In the genomic region with DNA sequence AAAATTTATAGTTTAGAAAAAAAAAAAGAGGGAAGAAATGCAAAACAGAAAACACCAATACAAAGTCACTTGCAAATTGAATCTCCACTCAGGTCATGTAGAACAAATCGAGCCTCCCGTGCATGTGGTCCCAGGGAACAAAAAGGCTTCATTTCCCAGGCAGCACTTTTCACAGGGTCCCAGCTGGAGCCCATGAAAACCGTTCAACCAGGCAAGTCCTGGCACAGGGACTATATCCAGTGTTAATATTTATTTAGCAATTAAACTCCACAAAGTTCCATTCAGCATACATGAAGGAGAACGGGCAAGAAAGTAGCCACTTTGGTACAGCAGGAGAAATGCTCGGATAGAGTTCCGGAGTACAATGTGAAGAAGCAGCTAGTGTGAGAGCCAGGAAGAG, we compare ENCODE assay signal across 20 mouse cellular contexts.
DNase-seq lines count a peak whose midpoint lies in the region; ATAC-seq and TF ChIP-seq lines count a peak whose summit lies in the region.
"Had no signal": no experiment of that assay in that cellular context is flagged by ENCODE, and none has a peak within 500 bp of the region (broad histone marks: within the 10 kb centered on the region; RNA-seq: fewer than 3 reads in every experiment).

No protein-coding gene starts in this region.

- no peak overlapping the region for H3K4me3 ChIP-seq in forebrain, postnatal 0 days (ENCODE audit: low read depth, low read length)
- no peak overlapping the region for H3K4me3 ChIP-seq in forebrain, embryonic 10.5 days
- no peak overlapping the region for H3K4me3 ChIP-seq in neural tube, embryonic 12.5 days
- H3K4me3 ChIP-seq in midbrain, embryonic 14.5 days (replicated peaks; ENCODE audit: low read depth, low read length), result no peak overlapping the region
- no peak overlapping the region for H3K4me3 ChIP-seq in layer of hippocampus, adult 2 months
- H3K4me3 ChIP-seq: embryonic facial prominence, embryonic 12.5 days; heart, embryonic 10.5 days; midbrain, embryonic 13.5 days; myocyte had no signal

- H3K27ac ChIP-seq in forebrain, postnatal 0 days (ENCODE audit: low read depth, low read length), result no peak overlapping the region
- no peak overlapping the region for H3K27ac ChIP-seq in forebrain, embryonic 10.5 days
- no peak overlapping the region for H3K27ac ChIP-seq in neural tube, embryonic 12.5 days
- H3K27ac ChIP-seq in midbrain, embryonic 14.5 days (replicated peaks; ENCODE audit: low read depth, low read length), result no peak overlapping the region
- H3K27ac ChIP-seq in layer of hippocampus, adult 2 months, result no peak overlapping the region
- H3K27ac ChIP-seq: embryonic facial prominence, embryonic 12.5 days; heart, embryonic 10.5 days; midbrain, embryonic 13.5 days had no signal

- H3K9ac ChIP-seq in forebrain, postnatal 0 days, result no peak overlapping the region
- no peak overlapping the region for H3K9ac ChIP-seq in neural tube, embryonic 12.5 days
- H3K9ac ChIP-seq in midbrain, embryonic 14.5 days (replicated peaks; ENCODE audit: low read length), result no peak overlapping the region
- H3K9ac ChIP-seq: embryonic facial prominence, embryonic 12.5 days; liver, postnatal 0 days; midbrain, embryonic 13.5 days had no signal

- no peaks in the 10 kb centered on the region for H3K36me3 ChIP-seq in forebrain, postnatal 0 days (ENCODE audit: insufficient read depth)
- no peaks in the 10 kb centered on the region for H3K36me3 ChIP-seq in forebrain, embryonic 10.5 days (replicated peaks)
- no peaks in the 10 kb centered on the region for H3K36me3 ChIP-seq in neural tube, embryonic 12.5 days
- no peaks in the 10 kb centered on the region for H3K36me3 ChIP-seq in midbrain, embryonic 14.5 days (ENCODE audit: control insufficient read depth, insufficient read depth, low read length)
- H3K36me3 ChIP-seq: embryonic facial prominence, embryonic 12.5 days; heart, embryonic 10.5 days; midbrain, embryonic 13.5 days had no signal

- no peak for TF ChIP-seq CTCF in forebrain, postnatal 0 days (IDR thresholded peaks at IDR 0.05; ENCODE audit: low read depth)
- TF ChIP-seq CTCF in layer of hippocampus, adult 2 months (conservative IDR thresholded peaks at IDR 0.05), result no peak

- DNase-seq in forebrain, postnatal 0 days, result peak; percentile 6
- no peak for DNase-seq in forebrain, embryonic 10.5 days (ENCODE audit: extremely low spot score, low spot score)
- no peak for DNase-seq in neural tube, embryonic 10.5 days (ENCODE audit: extremely low spot score, low spot score)
- peak; percentile 73 for DNase-seq in kidney, postnatal 14 days
- DNase-seq in midbrain, embryonic 14.5 days, result no peak
- DNase-seq in layer of hippocampus, adult 2 months (ENCODE audit: low spot score in 2 of 2), result no peak
- DNase-seq: adrenal gland, postnatal 10 days; cerebellum, adult 18-20 months; gastrocnemius, postnatal 36 days; heart, postnatal 14 days; liver; liver, postnatal 0 days; retina, postnatal 1 day; thymus, postnatal 25 days had no signal

- no peak for ATAC-seq in forebrain, postnatal 0 days
- 0 out of 2 replicates have a peak, but pooled peaks have one; percentile 25 for ATAC-seq in neural tube, embryonic 12.5 days (ENCODE audit: low FRiP score, low read depth)
- ATAC-seq in midbrain, embryonic 14.5 days (ENCODE audit: low FRiP score, low TSS enrichment), result no peak
- ATAC-seq: liver, postnatal 0 days; midbrain, embryonic 13.5 days had no signal

- no peaks in the 10 kb centered on the region for H3K9me3 ChIP-seq in forebrain, postnatal 0 days (ENCODE audit: low read length)
- H3K9me3 ChIP-seq in forebrain, embryonic 10.5 days, result no peaks in the 10 kb centered on the region
- no peaks in the 10 kb centered on the region for H3K9me3 ChIP-seq in neural tube, embryonic 12.5 days
- H3K9me3 ChIP-seq in midbrain, embryonic 14.5 days (ENCODE audit: control insufficient read depth, low read length), result no peaks in the 10 kb centered on the region
- H3K9me3 ChIP-seq: embryonic facial prominence, embryonic 12.5 days; heart, embryonic 10.5 days; midbrain, embryonic 13.5 days had no signal

- H3K4me1 ChIP-seq in forebrain, postnatal 0 days (ENCODE audit: insufficient read depth), result no peaks in the 10 kb centered on the region
- H3K4me1 ChIP-seq in forebrain, embryonic 10.5 days, result 0 out of 2 replicates have a peak, but pooled peaks cover 3% of the 10 kb centered on the region
- H3K4me1 ChIP-seq in neural tube, embryonic 12.5 days, result no peaks in the 10 kb centered on the region
- no peaks in the 10 kb centered on the region for H3K4me1 ChIP-seq in midbrain, embryonic 14.5 days (ENCODE audit: control insufficient read depth, insufficient read depth, low read length)
- H3K4me1 ChIP-seq: heart, embryonic 10.5 days; midbrain, embryonic 13.5 days had no signal

- H3K27me3 ChIP-seq in forebrain, postnatal 0 days (ENCODE audit: insufficient read depth, low read length), result no peaks in the 10 kb centered on the region
- no peaks in the 10 kb centered on the region for H3K27me3 ChIP-seq in forebrain, embryonic 10.5 days (ENCODE audit: poor library complexity, severe bottlenecking)
- no peaks in the 10 kb centered on the region for H3K27me3 ChIP-seq in neural tube, embryonic 12.5 days (replicated peaks)
- H3K27me3 ChIP-seq in midbrain, embryonic 14.5 days (ENCODE audit: control insufficient read depth, insufficient read depth, low read length), result no peaks in the 10 kb centered on the region
- H3K27me3 ChIP-seq: CH12.LX; embryonic facial prominence, embryonic 12.5 days; midbrain, embryonic 13.5 days had no signal

- 51% methylated on average over 6 of the region's 6 CpGs for WGBS in forebrain, postnatal 0 days
- WGBS in forebrain, embryonic 10.5 days, result 67% methylated on average over 6 of the region's 6 CpGs
- WGBS in neural tube, embryonic 12.5 days, result 37% methylated on average over 6 of the region's 6 CpGs
- WGBS in midbrain, embryonic 14.5 days, result 51% methylated on average over 6 of the region's 6 CpGs

- no peak overlapping the region for H3K4me2 ChIP-seq in forebrain, postnatal 0 days (ENCODE audit: low read depth)
- H3K4me2 ChIP-seq in neural tube, embryonic 12.5 days (replicated peaks), result no peak overlapping the region
- H3K4me2 ChIP-seq in midbrain, embryonic 14.5 days (ENCODE audit: low read length), result no peak overlapping the region
- H3K4me2 ChIP-seq: embryonic facial prominence, embryonic 12.5 days; midbrain, embryonic 13.5 days had no signal

Comparison
In these comparisons a context has a peak if more than half of its experiments do, and no peak if none do; other contexts are left out.
1. DNase-seq: peak in forebrain, postnatal 0 days (single experiment) and kidney, postnatal 14 days (single experiment); none in forebrain, embryonic 10.5 days (single experiment), neural tube, embryonic 10.5 days (single experiment), midbrain, embryonic 14.5 days (single experiment) and layer of hippocampus, adult 2 months (0 of 2).